Mouse (Mus musculus) gastrocnemius, postnatal 14 days (tissue): ENCODE measurements around the gene Cers6. TPM values are rescaled to one million over a fixed set of nuclear protein-coding genes. Genes with fewer than 3 reads are reported as not detected.

Experiments
- DNase-seq: peaks from one replicate; pipeline ENCODE4 v3.0.0; 2021; ENCODE audit warnings: mixed read lengths
- intact Hi-C: fragments of 180-260 bp; cut with DNase I; formaldehyde crosslinking; loops from one replicate; pipeline ENCODE4 v1.15.1; 2025; ENCODE audit warnings: low total_unique reads
- total RNA-seq, 2 experiments: library from RNA; stranded (reverse); gene quantifications; 2 replicates each; pipeline ENCODE4 v1.2.3; 2021

Gene Cers6
- total RNA-seq, 2 experiments from 2014 or later: 3.5 to 3.8 TPM

DNA sequence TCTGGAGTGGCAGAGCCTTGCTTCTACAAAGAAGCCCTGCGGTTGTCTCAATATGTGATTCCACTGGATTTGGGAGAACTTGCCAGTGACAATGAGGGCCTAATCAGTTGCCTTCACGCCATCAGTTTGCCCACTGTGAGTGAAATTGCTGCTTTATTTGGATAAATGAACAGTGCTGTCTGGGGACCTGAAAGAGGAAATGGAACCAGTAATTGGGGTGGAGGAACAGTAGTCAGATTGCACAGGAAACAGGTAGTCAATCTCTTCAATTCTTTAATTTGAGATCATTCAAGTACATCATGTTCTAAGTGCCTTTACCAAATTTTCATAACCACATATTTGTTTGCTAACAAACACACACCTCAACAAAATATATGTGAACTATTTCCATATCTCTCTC, 92.4 kb downstream of the Cers6 start:
- no peak for DNase-seq
- intact Hi-C loops: no loop called here

DNA sequence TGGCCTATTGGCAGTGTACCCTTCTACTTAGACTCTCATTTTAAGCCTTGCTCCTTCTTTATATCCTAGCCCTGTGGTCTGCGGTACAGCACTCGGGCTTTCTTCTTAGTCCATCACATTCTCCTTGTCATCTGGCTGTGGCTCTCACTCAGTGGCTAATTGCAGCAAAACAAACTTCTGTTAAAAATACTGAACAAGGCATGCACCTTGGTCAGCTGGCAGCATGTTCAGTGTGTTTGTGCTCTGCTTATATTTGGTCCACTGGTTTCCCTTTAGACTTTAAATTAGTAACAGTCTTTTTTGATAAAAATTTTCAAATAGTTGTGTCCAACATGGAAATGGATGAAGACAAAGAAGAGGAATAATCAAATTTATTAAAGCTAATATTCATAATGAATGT, 94.3 kb downstream of the Cers6 start:
- no peak for DNase-seq
- intact Hi-C loops: no loop called here

DNA sequence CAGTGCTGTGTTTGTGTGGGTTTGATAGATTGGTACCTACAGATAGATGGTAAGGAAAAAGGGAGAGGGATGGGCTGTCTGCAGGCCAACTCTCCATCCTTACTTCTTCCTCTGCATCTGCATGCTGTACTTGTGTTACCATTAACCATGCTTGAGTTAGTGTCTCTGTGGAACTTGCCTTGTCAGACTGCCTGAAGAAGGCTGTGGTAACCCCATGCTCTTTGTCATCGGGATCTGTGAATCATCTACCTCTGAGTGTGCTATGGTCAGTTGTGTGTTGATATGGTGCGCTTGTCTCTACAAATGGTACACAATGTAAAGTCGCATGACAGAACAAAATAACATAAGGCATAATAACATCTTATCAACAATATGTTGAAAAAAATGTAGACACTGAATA, 94.9 kb downstream of the Cers6 start:
- intact Hi-C loops: no loop called here
- no peak for DNase-seq

DNA sequence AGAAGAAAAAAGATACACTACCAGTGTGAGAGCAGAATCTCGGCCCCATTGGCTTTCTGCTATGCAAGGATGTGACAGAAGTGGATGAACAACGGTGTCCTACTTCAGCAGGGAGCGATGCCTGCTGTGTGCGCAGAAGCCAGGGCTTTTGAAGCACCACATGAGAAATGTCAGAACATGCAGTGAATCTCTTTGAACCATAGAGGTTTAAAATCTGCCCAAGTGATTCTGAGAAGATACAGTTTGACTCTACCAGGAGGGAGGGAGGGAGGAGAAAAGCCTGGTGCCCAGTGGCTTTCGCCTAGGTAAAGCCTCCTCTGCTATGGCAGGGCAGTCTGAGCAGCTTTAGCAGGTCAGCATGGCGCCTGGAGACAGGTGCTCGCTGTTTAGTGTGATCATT, 96.6 kb downstream of the Cers6 start:
- intact Hi-C loops: no loop called here
- DNase-seq: no peak

DNA sequence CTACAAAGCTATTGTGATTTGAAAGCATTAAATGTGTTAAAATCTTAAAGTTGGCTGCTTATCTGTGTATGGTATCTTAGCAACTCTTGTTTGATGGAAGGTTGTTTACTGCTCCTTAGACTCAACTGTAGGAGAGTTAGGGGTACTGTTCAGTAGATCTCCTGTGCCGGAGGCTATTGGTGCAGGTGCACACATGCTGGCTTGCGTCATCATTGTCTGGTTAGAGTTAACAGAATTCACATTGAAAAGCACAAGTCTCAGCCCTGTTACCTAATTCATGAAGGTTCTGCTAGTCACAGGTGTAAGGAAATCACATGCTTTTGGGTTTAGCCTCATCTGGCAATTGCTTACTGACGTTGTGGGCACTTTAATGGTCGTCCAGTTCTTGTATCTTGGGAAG, 98.3 kb downstream of the Cers6 start:
- intact Hi-C loops: no loop called here
- no peak for DNase-seq

DNA sequence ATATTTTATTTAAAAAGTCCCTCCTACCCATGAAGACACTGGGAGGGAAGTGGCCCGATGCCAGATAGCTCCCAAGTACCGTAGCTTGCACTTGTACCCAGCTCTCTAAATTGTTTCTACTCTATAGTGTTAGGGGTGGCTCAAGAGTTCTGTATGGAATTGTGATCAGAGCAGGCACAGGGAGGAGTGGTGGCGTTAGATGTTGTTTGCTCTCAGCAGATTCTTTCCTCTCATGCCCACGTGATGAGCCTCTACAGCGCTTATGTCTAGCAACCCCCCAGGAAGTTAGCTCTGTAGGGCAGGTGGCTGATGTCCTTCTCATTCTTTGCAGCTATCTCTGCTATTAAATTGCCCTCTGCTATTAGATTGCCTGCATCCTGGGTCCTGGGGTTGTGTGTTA, 98.8 kb downstream of the Cers6 start:
- intact Hi-C loops: no loop called here
- DNase-seq: no peak

DNA sequence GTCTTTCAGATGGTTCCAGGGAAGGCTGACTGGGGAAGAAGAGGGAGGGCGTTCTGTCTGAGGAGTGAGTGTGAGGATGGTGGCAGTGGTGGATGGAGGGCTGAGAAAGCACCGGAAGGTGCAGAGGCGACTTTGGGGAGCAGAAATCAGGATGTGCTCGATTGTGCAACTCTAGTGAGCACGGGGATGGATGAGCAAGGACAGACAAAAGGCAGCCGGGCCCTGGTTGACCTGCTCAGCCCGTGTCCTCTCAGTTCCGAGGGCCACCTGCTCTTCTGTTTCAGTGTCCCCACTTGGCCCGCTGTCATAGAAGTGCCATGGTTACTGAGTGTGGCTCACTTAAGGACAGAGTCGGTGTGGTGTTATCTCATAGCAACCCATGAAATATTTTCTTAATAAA, 99.4 kb downstream of the Cers6 start:
- no peak for DNase-seq
- intact Hi-C loops: no loop called here

DNA sequence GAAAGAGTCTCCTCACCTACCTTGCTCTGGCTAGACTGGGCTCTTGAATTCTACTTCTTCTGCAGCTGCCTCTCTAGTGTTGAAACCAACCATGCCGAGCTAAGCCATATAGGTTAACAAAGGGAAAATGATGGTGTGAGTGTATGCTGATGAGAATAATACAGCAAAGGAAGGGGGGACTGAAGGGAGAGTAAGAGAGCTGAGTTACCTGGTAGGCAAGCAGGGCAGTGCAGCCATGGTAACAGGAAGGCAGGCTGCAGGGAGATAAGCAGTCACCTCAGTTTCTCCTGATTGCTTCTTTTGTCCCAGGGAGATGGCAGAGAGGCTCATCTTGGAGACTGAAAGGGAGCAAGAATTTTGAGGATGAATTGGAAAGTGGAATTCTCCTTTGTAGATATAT, 105.1 kb downstream of the Cers6 start:
- no peak for DNase-seq
- intact Hi-C loops: no loop called here

DNA sequence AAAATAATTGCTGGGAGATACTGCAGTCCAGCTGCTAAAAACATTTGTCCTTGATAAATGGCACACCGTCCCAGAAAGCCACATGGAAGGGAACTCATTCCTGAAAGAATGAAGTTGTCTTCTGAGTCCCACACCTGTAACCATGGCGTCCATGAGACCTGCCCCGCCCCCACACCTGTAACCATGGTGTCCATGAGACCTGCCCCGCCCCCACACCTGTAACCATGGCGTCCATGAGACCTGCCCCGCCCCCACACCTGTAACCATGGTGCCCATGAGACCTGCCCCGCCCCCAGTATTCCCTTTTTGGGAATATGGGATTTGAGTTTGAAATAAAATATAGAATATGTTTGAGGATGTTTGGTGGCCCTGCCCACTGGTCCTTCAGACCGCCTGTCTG, 106.8 kb downstream of the Cers6 start:
- intact Hi-C loops: no loop called here
- DNase-seq: no peak

DNA sequence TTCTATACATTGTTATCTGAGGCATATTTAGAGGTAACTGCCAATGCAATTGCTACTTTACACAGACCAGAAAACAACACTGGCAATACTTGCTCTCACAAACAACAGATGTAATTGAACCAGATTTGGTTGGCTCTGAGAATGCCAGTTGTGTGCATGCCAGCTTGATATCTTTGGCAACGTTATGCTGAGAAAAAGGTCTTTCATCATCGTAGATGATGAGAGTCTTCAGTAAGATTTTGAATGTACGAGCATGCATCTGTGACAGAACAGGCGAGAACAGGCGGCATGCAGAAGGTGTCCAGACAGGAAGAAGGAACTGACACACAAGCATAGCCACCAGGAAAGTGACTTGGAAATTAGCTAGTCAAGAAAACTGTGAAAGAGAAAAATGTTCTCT, 110.6 kb downstream of the Cers6 start:
- intact Hi-C loops: no loop called here
- DNase-seq: no peak

DNA sequence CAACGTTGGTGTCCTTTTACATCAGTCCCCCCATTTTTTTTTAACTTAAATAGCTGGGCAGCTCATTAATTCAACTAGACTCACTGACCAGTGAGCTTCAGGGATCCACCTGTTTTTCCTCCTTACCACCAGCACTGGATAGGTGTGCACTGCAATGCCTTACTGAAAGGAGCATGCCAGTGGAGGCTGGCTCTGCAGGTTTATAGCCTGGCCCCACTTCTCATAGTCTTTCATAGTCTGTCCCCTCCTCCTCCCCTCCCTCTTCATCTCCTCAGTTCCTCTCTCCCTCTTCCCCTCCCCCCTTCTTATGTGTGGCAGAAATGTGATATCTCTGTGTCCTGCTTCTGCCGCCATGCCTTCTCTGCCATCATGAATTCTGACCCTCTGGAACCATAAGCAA, 112.5 kb downstream of the Cers6 start:
- intact Hi-C loops: no loop called here
- DNase-seq: no peak

DNA sequence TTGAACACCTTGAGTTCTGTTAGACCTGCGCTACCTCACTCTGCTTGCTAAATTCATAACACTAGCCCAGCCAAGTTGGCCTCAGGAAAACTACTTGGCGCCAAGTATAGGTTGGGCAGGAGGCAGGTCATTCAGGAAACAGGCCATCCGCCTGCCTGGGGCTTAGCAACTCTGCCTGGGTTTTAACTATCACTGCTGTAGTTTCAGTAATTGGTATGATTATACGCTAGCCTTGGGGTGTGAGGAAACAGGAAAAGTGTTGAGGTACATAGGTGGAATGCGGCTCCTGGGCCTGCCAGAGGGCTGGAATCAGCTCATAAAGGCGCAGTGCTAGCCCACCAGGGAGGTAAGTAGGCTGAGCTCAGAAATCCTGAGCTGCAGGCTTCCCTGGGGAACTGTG, 114.0 kb downstream of the Cers6 start:
- no peak for DNase-seq

DNA sequence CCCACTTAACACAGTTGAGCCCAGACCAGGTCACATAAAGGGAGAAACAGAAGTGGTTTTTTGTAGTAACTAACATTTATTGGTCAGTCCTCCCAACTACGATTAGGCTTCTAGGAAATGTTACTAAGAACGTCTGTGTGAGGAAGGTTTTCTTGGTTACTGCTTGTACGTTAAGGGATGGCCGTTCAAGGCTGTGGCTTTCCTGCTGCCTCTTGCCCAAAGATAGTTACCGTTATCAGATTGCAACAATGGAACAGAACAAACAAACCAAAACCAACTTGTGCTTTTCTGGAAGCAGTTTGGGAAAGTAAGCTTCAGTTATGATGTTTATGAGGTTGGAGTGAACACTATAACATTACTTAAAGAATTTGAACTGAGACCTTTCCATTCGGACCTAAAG, 114.5 kb downstream of the Cers6 start:
- DNase-seq: no peak
- intact Hi-C loops: no loop called here

More for the DNA sequence above, 114.0 kb downstream of the Cers6 start:
- intact Hi-C loops: no loop called here

DNA sequence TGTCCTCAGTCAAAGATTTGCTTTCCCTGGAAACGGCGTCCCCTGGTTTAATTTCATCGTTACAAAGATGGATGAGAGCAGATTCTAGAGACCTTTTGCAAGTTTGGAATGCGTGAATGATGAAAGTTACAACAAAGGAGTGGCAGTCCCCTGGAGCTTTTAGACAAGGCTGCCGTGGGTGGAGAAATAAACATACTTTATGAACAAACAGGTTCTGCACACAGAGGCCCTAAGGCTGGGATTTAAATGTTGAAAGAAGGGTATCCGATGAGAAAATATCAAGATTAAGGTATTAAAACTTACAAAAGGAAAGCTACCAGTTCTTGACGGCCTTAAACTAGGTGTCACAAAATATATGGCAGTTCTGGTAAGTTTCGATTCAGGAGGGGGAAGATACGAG, 117.0 kb downstream of the Cers6 start:
- DNase-seq: no peak
- intact Hi-C loops: no loop called here

DNA sequence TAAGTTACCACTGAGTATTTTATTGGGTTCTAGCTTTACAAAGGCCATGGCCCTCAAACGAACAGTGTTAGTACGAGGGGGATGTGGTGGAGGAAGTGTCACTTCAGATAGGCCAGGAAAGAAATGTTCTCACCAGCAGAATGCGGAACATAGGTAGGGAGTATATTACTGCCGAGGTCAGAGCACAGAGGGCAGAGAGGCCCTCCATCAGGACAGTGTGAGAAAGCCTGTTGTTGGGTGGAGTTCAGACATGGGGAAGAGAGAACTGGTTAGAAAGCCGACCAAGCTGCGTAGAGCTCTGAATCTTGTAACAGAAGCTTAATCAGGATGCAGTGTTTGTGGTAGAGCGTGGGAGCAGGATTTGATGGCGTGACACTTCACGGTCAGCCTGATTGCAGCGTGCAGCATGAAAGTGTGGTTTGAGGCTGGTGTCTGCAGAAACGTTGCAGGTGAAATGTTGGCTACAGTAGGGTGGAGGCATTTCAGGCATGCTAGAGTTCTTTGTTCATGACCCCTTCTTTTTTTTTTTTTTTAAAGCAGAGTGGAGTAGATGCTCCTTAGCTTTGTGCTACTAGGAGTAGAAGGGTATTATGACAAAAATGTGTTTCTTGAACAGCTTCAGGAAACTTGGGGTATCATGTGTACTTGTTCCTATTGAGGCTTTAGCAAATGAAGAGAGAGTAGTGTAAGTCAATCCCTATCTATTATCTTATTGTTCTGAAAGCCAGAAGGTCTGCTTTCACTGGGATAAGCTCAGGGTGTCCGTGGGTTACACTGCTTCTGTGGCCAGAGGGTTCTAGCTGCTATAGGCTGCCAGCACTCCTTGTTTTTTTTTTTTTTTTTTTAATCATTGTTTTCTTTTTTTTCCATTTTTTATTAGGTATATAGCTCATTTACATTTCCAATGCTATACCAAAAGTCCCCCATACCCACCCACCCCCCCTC, 117.7 kb downstream of the Cers6 start:
- DNase-seq: no peak
- intact Hi-C loops: no loop called here

DNA sequence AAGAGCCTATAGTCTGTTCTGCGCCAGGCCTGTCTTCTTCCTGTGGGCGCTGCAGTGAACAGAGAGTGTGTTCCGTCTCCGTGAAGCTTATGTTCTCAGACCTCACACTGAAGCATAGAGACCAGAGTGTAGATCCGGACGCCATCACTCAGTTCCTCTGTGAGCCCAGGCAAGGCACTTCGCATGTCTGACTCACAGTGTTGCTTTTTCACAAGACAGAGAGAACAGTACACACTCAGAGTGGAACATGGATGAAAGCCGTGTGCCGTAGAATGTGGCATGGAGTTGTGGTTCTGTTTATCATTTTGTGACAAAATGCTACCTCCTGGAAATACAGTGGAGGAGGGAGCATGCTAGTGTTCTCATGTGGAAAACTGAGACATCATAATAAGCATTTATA, 120.1 kb downstream of the Cers6 start:
- DNase-seq: no peak
- intact Hi-C loops: no loop called here

DNA sequence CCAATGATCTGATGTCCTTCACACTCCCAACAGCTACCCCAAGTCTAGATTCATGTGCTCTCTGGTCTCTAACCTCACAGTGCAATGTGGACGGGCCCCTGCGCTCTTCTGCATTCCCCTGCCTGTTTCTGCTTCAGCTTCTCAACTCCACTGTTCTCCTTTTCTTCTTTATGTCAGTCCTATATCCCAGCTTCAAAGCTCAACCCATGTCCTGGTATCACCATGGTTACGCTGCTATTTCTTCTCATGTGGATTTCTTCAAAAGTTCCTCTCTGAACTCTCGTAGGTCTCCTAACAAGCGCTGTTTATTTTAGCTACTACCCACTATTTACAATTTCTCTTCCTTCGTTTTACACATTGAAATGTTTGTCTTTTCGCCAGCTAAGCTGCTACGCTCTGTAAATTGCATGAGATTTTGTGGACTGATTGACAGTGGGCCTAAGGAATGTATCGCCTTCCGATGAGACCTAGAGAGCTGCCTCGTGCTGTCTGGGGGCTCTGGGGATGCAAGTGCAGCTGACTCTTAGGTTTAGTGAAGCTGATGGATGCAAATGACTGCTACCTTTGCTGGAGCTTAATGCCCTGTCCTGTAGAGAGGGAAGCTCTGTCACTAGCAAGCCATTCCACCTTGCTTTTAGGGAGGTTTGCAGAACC, 120.6 kb downstream of the Cers6 start:
- DNase-seq: no peak
- intact Hi-C loops: no loop called here

DNA sequence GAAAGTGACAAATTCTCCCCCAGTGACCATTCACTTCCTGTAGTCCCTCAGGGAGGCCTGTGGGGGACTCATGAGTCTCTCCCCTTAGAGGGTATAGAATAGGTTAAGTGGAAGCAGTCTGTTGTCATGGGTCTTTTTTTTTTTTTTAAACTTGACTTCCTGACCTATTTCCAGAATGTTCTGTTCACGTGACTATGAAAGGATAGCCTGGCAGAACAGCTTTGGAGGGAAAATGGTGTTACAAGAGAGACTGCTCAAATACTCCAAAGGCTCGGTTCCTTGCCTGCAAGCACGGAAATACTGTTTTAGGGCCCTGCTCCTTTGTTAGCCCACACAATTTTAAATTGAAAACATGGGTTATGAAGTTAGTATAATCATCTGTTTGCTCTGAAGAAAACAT, 121.7 kb downstream of the Cers6 start:
- no peak for DNase-seq
- intact Hi-C loops: no loop called here

DNA sequence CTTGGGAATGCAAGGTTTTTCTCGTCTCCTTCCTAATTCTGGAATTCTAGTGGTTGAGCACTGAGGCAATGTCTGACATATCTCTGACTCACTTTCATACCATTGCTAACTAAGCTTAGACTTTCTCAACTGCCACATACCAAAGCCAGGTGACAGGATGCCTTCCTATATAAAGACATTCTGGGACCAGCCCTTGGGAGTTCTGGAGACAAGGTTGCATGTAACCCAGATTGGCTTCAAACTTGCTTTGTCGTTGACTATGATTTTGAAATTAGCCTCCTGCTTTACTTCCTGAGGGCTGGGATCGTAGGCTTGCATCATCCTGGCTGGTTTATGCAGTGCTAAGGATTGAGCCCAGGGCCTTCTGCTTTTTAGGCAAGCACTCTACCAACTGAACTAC, 122.2 kb downstream of the Cers6 start:
- intact Hi-C loops: no loop called here
- DNase-seq: no peak

DNA sequence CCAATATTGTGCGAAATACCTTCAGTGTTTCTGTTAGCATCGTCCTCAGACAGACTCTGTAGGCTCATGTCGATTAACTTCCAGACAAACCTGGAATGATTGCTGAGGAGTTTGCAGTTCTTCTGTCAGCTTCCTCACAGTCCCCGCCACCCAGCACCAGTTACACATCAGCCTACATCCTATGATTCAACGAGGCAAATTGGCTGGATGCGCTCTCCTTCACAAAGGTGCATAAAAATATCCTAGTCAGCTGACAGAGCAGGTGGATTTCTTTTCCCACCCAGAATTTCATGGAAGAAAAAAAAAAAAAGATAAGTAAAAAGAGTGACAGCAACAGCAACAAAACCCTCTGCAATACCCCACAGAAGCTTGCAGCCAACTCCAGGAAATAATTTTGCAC, 127.9 kb downstream of the Cers6 start:
- intact Hi-C loops: no loop called here
- no peak for DNase-seq

DNA sequence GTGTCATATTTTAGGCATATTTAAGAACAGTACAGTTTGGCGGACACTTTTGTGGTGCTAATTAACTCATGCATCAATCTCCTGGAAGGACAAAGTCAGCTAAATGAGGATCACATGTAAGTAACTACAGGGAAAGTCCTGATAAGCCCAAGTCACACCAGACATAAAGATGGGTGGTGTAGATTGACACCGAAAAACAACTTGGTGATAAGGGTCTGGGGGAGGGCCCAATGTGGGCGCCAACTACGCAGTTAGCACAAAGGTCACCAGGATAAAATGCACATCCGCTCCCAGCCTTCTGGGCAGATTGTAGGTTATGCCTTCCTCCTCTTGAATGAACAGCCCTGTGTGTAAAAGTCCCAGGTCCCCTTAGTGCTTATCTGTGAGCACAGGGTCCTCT, 131.4 kb downstream of the Cers6 start:
- no peak for DNase-seq
- intact Hi-C loops: no loop called here
